Mouse (Mus musculus) left cerebral cortex, adult 2 months (tissue): ENCODE data around the gene Mgmt. TPM values are rescaled to one million over a fixed set of nuclear protein-coding genes. Genes with fewer than 3 reads are reported as not detected.

Experiments
- DNase-seq, 2 experiments: peaks; one replicate each; pipeline ENCODE4 v3.0.0; 2021 to 2022; ENCODE audit warnings: low spot score in 2 of 2, mixed read lengths in 1 of 2; ENCODE audit errors: extremely low spot score in 1 of 2
- H3K27ac ChIP-seq: fragments of 200-600 bp; 2 replicates; pipeline ENCODE4 v1.8.1; 2022
- H3K4me3 ChIP-seq: fragments of 200-600 bp; 2 replicates; pipeline ENCODE4 v1.8.1; 2022
- CTCF ChIP-seq: fragments of 200-600 bp; IDR thresholded peaks from 2 replicates; pipeline ENCODE4 v1.8.1; 2022; ENCODE audit warnings: antibody characterized with exemption, mild to moderate bottlenecking, moderate library complexity
- intact Hi-C: fragments of 180-260 bp; cut with DNase I; formaldehyde crosslinking; loops from one replicate; pipeline ENCODE4 v1.15.1; 2025
- total RNA-seq, 2 experiments: library from RNA; stranded (reverse); gene quantifications; 2 replicates each; pipeline ENCODE4 v1.2.3; 2021

Mgmt gene
- total RNA-seq, 2 experiments from 2014 or later = 0.72 to 0.95 TPM

- no peak for DNase-seq
- no peak for TF ChIP-seq CTCF
- Histone ChIP-seq H3K27ac (no peak overlapping the region), H3K4me3 (no peak overlapping the region)
- intact Hi-C loops = no loop called here
Observed at GRCm38 (mm10) chr7:137046891-137047290, 152.5 kb downstream of the Mgmt start.

GRCm38 (mm10) chr7:137048086-137048922, 153.9 kb downstream of the Mgmt start:
- intact Hi-C loops = no loop called here
- Histone ChIP-seq H3K4me3 (no peak overlapping the region), H3K27ac (no peak overlapping the region)
- DNase-seq = no peak
- no peak for TF ChIP-seq CTCF

- Histone ChIP-seq H3K27ac (no peak overlapping the region), H3K4me3 (no peak overlapping the region)
- peak; percentile 20 for TF ChIP-seq CTCF
- intact Hi-C loops = no loop called here
- no peak for DNase-seq
Observed at GRCm38 (mm10) chr7:137054343-137054742, 159.9 kb downstream of the Mgmt start.

GRCm38 (mm10) chr7:137056126-137056525, 161.7 kb downstream of the Mgmt start:
- intact Hi-C loops = no loop called here
- Histone ChIP-seq H3K27ac (no peak overlapping the region), H3K4me3 (no peak overlapping the region)
- no peak for DNase-seq
- no peak for TF ChIP-seq CTCF

- H3K4me3 ChIP-seq = no peak overlapping the region
- peak; percentile 25 for TF ChIP-seq CTCF
- H3K27ac ChIP-seq = no peak overlapping the region
- intact Hi-C loops = no loop called here
- no peak for DNase-seq
Observed at GRCm38 (mm10) chr7:137060488-137060887, 166.1 kb downstream of the Mgmt start.

- DNase-seq = no peak
- intact Hi-C loops = no loop called here
- Histone ChIP-seq H3K4me3 (no peak overlapping the region), H3K27ac (no peak overlapping the region)
- no peak for TF ChIP-seq CTCF
Observed at GRCm38 (mm10) chr7:137061109-137061508, 166.7 kb downstream of the Mgmt start.

- Histone ChIP-seq H3K27ac (no peak overlapping the region), H3K4me3 (no peak overlapping the region)
- intact Hi-C loops = no loop called here
- DNase-seq = no peak
- no peak for TF ChIP-seq CTCF
Observed at GRCm38 (mm10) chr7:137064255-137064654, 169.8 kb downstream of the Mgmt start.

- no peak overlapping the region for H3K4me3 ChIP-seq
- DNase-seq = no peak
- intact Hi-C loops = no loop called here
- no peak overlapping the region for H3K27ac ChIP-seq
- TF ChIP-seq CTCF = no peak
Observed at GRCm38 (mm10) chr7:137065408-137065807, 171.0 kb downstream of the Mgmt start.

GRCm38 (mm10) chr7:137066211-137066610, 171.8 kb downstream of the Mgmt start:
- intact Hi-C loops = no loop called here
- no peak overlapping the region for H3K4me3 ChIP-seq
- no peak for DNase-seq
- no peak overlapping the region for H3K27ac ChIP-seq
- TF ChIP-seq CTCF = no peak

- no peak for DNase-seq
- Histone ChIP-seq H3K27ac (no peak overlapping the region), H3K4me3 (no peak overlapping the region)
- intact Hi-C loops = no loop called here
- TF ChIP-seq CTCF = no peak
Observed at GRCm38 (mm10) chr7:137066997-137067396, 172.6 kb downstream of the Mgmt start.

- Histone ChIP-seq H3K4me3 (no peak overlapping the region), H3K27ac (no peak overlapping the region)
- intact Hi-C loops = no loop called here
- no peak for DNase-seq
- no peak for TF ChIP-seq CTCF
Observed at GRCm38 (mm10) chr7:137067758-137068157, 173.3 kb downstream of the Mgmt start.

GRCm38 (mm10) chr7:137068796-137069195, 174.4 kb downstream of the Mgmt start:
- no peak overlapping the region for H3K27ac ChIP-seq
- intact Hi-C loops = no loop called here
- no peak for TF ChIP-seq CTCF
- no peak for DNase-seq
- no peak overlapping the region for H3K4me3 ChIP-seq

- intact Hi-C loops = no loop called here
- no peak for TF ChIP-seq CTCF
Observed at GRCm38 (mm10) chr7:137069768-137070167, 175.4 kb downstream of the Mgmt start.

More at GRCm38 (mm10) chr7:137069768-137070167, 175.4 kb downstream of the Mgmt start:
- Histone ChIP-seq H3K4me3 (no peak overlapping the region), H3K27ac (no peak overlapping the region)
- no peak for DNase-seq
